Mouse (Mus musculus): ENCODE results near the gene Alg9. TPM values are rescaled to one million over a fixed set of nuclear protein-coding genes. Genes with fewer than 3 reads are reported as not detected.

Gene Alg9
- polyA plus RNA-seq, 1 experiment from 2014 or later, result 46.3 TPM

DNA sequence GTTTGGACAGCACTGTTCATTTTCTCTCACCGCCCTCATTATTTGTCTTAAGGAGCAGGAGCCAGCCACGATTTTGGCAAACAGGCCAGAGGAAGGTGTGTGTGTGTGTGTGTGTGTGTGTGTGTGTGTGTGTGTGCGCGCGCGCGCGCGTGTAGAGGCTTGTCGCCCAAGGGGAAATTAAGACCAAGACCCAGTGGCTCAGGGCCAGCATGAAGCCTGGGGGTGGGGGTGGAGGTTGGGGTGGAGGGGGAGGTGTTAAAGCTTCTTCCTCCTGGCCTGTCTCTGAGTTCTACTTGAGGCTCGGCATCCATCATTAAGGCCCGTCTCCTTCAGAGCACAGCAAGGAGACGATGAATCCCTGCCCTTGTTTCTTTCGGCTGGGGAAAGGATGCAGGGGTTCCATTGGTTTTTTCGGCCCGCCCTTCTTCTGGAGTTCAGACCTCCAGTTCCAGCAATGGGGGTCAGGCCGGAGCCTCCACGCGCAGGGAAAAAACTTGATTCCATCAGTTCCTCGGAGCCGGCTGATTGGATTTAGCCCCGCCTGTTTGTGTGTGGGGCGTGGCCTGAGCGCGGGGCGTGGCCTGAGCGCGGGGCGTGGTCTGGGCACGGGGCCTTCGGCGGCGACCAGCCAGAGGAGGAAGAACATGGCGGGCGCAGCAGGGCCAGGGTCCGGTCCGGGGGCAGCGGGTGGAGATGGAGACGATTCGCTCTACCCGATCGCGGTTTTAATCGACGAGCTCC, 81.7 kb downstream of the Alg9 start:
- H3K27me3 ChIP-seq (ENCODE audit: control insufficient read depth, insufficient read depth, low read length), result no peaks in the 10 kb centered on the region
- peak overlapping the region; percentile 60 for H3K4me2 ChIP-seq (ENCODE audit: low read depth)
- DNase-seq (ENCODE audit: low spot score) (peak; percentile 94), ATAC-seq (ENCODE audit: insufficient read depth, low FRiP score, low TSS enrichment) (peak; percentile 90)
- peak overlapping the region; percentile 85 for H3K9ac ChIP-seq (ENCODE audit: low read length)
- WGBS, result 1% methylated on average over 45 of the region's 45 CpGs
- peaks cover 10% of the 10 kb centered on the region for H3K4me1 ChIP-seq (ENCODE audit: control insufficient read depth, insufficient read depth, low read length)
- 0 out of 2 replicates have a peak overlapping the region, but pooled peaks have one; percentile 39 for H3K27ac ChIP-seq (ENCODE audit: low read depth, low read length)
- no peaks in the 10 kb centered on the region for H3K9me3 ChIP-seq (ENCODE audit: control insufficient read depth, low read length)
- 0 out of 2 replicates have a peak, but pooled peaks cover 2% of the 10 kb centered on the region for H3K36me3 ChIP-seq (ENCODE audit: control insufficient read depth, insufficient read depth, low read length)
- H3K4me3 ChIP-seq (ENCODE audit: low read depth, low read length), result peak overlapping the region; percentile 96

DNA sequence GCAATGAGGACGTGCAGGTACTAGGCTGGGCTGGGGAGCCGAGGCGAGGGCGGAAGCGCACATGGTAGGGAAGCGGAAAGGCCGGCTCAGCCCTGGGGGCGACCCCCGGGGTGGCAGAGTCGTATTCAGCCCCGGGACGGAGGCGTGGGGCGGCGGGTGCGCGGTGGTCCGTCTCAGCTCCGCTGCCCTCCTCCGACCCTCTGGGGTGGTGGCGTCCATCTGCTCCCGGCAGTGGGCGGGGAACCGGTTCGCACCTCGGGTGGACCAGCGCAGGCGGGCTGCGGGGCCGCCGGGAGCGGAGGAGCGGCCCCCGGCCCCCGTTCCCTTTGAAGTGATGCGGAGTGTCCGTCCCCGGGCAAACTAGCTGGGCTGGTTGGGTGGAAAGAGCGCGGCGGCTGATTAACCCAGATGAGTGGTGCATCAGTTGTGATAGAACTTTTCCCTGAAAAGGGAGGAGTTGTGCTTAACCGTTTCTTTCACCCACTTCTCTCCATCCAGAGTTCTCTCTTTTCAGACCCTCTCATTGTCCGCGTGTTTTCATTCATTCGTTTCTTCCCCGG, 82.3 kb downstream of the Alg9 start:
- Histone ChIP-seq H3K4me2 (ENCODE audit: low read depth) (peak overlapping the region; percentile 60), H3K9me3 (ENCODE audit: control insufficient read depth, low read length) (no peaks in the 10 kb centered on the region), H3K4me1 (ENCODE audit: control insufficient read depth, insufficient read depth, low read length) (peaks cover 10% of the 10 kb centered on the region), H3K4me3 (ENCODE audit: low read depth, low read length) (peak overlapping the region; percentile 96), H3K27me3 (ENCODE audit: control insufficient read depth, insufficient read depth, low read length) (no peaks in the 10 kb centered on the region), H3K27ac (ENCODE audit: low read depth, low read length) (no peak overlapping the region), H3K9ac (ENCODE audit: low read length) (peak overlapping the region; percentile 85), H3K36me3 (ENCODE audit: control insufficient read depth, insufficient read depth, low read length) (peaks cover 9% of the 10 kb centered on the region; the same call in 1 of the 2 replicates)
- DNase-seq (ENCODE audit: low spot score), result no peak
- peak; percentile 80 for ATAC-seq (ENCODE audit: insufficient read depth, low FRiP score, low TSS enrichment)
- under 1% methylated on average over 46 of the region's 46 CpGs for WGBS

DNA sequence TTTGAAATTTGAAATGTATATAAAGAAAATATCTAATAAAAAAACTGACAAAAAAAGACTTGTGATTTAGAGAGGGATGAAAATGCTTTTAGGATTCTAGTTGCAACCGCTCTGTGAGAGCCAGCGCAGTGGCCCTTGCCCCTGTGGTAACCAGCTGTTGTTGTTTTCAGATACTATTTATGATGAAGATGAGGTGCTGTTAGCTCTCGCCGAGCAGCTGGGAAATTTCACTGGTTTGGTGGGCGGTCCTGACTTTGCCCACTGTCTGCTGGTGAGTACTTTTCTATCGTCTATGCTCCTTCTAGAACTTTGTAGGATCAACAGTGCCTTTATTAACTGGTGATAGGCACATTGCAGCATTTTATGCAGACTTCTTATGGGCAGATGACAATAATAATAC, 83.9 kb downstream of the Alg9 start:
- WGBS, result 90% methylated on average over 6 of the region's 6 CpGs
- peaks cover 13% of the 10 kb centered on the region for H3K36me3 ChIP-seq (ENCODE audit: control insufficient read depth, insufficient read depth, low read length)

DNA sequence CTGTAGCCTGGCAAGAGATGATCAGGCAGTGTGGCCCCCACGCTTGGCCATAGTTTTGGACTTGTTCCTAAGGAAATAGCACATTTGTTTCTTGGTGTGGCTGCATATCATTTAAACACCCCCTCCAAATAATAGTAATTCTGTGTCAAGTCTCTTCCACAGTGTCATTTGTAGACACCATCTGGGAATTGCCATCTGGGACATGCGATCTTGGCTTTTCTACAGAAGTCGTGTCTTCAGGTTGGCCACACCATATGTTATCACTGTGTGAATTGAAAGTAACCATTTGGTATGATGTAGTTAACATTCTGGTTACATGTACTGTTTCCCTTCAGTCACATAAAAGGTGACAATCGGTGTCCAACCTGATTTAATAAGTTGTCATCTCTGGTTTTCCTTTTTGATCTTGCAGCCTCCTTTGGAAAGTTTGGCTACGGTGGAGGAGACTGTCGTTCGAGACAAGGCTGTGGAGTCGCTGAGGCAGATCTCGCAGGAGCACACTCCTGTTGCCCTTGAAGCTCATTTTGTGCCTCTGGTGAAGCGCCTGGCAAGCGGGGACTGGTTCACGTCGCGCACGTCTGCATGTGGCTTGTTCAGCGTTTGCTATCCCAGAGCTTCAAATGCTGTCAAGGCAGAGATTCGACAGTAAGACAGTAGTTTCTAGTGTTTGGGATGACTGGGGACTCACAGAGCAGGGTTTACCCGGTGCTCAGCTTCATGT, 86.5 kb downstream of the Alg9 start:
- no peaks in the 10 kb centered on the region for H3K9me3 ChIP-seq (ENCODE audit: control insufficient read depth, low read length)
- DNase-seq (ENCODE audit: low spot score), result no peak
- H3K4me2 ChIP-seq (ENCODE audit: low read depth), result no peak overlapping the region
- no peak overlapping the region for H3K9ac ChIP-seq (ENCODE audit: low read length)
- H3K27ac ChIP-seq (ENCODE audit: low read depth, low read length), result no peak overlapping the region
- no peaks in the 10 kb centered on the region for H3K27me3 ChIP-seq (ENCODE audit: control insufficient read depth, insufficient read depth, low read length)
- ATAC-seq (ENCODE audit: insufficient read depth, low FRiP score, low TSS enrichment), result no peak
- no peak overlapping the region for H3K4me3 ChIP-seq (ENCODE audit: low read depth, low read length)
- peaks cover 16% of the 10 kb centered on the region for H3K36me3 ChIP-seq (ENCODE audit: control insufficient read depth, insufficient read depth, low read length)
- peaks cover 6% of the 10 kb centered on the region; the same call in 1 of the 2 replicates for H3K4me1 ChIP-seq (ENCODE audit: control insufficient read depth, insufficient read depth, low read length)
- 95% methylated on average over 18 of the region's 18 CpGs for whole genome bisulfite sequencing

More for the DNA sequence above, 83.9 kb downstream of the Alg9 start:
- Histone ChIP-seq H3K27me3 (ENCODE audit: control insufficient read depth, insufficient read depth, low read length) (no peaks in the 10 kb centered on the region), H3K4me3 (ENCODE audit: low read depth, low read length) (no peak overlapping the region), H3K4me1 (ENCODE audit: control insufficient read depth, insufficient read depth, low read length) (peaks cover 10% of the 10 kb centered on the region), H3K4me2 (ENCODE audit: low read depth) (no peak overlapping the region), H3K9me3 (ENCODE audit: control insufficient read depth, low read length) (no peaks in the 10 kb centered on the region), H3K9ac (ENCODE audit: low read length) (no peak overlapping the region), H3K27ac (ENCODE audit: low read depth, low read length) (no peak overlapping the region)
- DNase-seq (ENCODE audit: low spot score), result no peak
- no peak for ATAC-seq (ENCODE audit: insufficient read depth, low FRiP score, low TSS enrichment)

DNA sequence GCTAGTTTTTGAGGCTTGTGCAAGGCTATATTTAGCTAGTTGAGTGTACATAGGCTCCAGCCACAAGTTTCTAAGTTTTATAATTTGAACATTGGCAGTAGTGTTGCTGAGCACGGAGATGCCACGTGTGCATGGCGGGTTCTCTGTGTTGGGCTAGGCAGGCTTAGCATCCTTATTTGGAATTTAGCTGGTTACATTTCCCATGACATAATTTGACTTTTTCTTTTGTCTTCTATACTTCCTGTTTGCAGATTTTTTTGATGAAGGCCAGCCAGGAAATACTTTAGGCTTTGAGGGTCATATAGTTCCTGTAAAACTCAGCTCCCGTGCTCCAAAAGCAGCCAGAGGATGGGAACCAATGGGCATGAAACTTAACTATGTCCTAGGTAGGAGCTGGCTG, 89.0 kb downstream of the Alg9 start:
- H3K27me3 ChIP-seq (ENCODE audit: control insufficient read depth, insufficient read depth, low read length), result no peaks in the 10 kb centered on the region
- no peaks in the 10 kb centered on the region for H3K4me1 ChIP-seq (ENCODE audit: control insufficient read depth, insufficient read depth, low read length)
- no peak overlapping the region for H3K9ac ChIP-seq (ENCODE audit: low read length)
- WGBS, result 92% methylated on average over 4 of the region's 4 CpGs
- H3K9me3 ChIP-seq (ENCODE audit: control insufficient read depth, low read length), result no peaks in the 10 kb centered on the region
- ATAC-seq (ENCODE audit: insufficient read depth, low FRiP score, low TSS enrichment) (no peak), DNase-seq (ENCODE audit: low spot score) (no peak)
- no peak overlapping the region for H3K4me3 ChIP-seq (ENCODE audit: low read depth, low read length)
- no peak overlapping the region for H3K27ac ChIP-seq (ENCODE audit: low read depth, low read length)
- no peak overlapping the region for H3K4me2 ChIP-seq (ENCODE audit: low read depth)
- H3K36me3 ChIP-seq (ENCODE audit: control insufficient read depth, insufficient read depth, low read length), result peaks cover 29% of the 10 kb centered on the region

- ATAC-seq (ENCODE audit: insufficient read depth, low FRiP score, low TSS enrichment) (no peak), DNase-seq (ENCODE audit: low spot score) (no peak)
- no peak overlapping the region for H3K4me3 ChIP-seq (ENCODE audit: low read depth, low read length)
- H3K27me3 ChIP-seq (ENCODE audit: control insufficient read depth, insufficient read depth, low read length), result no peaks in the 10 kb centered on the region
- H3K36me3 ChIP-seq (ENCODE audit: control insufficient read depth, insufficient read depth, low read length), result peaks cover 29% of the 10 kb centered on the region
- H3K4me2 ChIP-seq (ENCODE audit: low read depth), result no peak overlapping the region
- H3K9ac ChIP-seq (ENCODE audit: low read length), result no peak overlapping the region
- H3K9me3 ChIP-seq (ENCODE audit: control insufficient read depth, low read length), result no peaks in the 10 kb centered on the region
- WGBS, result 94% methylated on average over 5 of the region's 5 CpGs
- H3K27ac ChIP-seq (ENCODE audit: low read depth, low read length), result no peak overlapping the region
- H3K4me1 ChIP-seq (ENCODE audit: control insufficient read depth, insufficient read depth, low read length), result no peaks in the 10 kb centered on the region
These were observed 90.1 kb downstream of the Alg9 start for GRCm38 (mm10) chr9:50864877-50865276.

DNA sequence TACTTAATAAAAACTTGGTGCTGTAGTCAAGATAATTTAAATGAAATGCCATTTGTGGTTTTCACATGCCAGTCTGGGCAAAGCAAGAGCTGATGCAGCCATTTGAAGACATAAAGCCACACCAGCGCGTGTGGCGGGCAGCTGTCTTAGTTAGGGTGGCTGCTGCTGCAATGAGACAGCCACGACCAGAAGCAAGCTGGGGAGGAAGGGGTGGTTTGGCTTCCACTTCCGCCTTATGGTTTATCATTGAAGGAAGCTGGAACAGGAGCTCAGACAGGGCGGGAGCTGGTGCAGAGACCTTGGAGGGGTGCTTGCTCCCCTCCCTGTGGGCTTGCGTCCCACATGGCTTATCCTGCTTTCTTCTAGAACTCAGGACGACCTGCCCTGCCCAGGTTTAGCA, 91.0 kb downstream of the Alg9 start:
- Histone ChIP-seq H3K4me1 (ENCODE audit: control insufficient read depth, insufficient read depth, low read length) (no peaks in the 10 kb centered on the region), H3K4me2 (ENCODE audit: low read depth) (no peak overlapping the region), H3K9ac (ENCODE audit: low read length) (no peak overlapping the region), H3K27ac (ENCODE audit: low read depth, low read length) (no peak overlapping the region), H3K27me3 (ENCODE audit: control insufficient read depth, insufficient read depth, low read length) (no peaks in the 10 kb centered on the region), H3K9me3 (ENCODE audit: control insufficient read depth, low read length) (no peaks in the 10 kb centered on the region), H3K4me3 (ENCODE audit: low read depth, low read length) (no peak overlapping the region), H3K36me3 (ENCODE audit: control insufficient read depth, insufficient read depth, low read length) (peaks cover 27% of the 10 kb centered on the region)
- 83% methylated on average over 8 of the region's 8 CpGs for WGBS
- no peak for ATAC-seq (ENCODE audit: insufficient read depth, low FRiP score, low TSS enrichment)
- no peak for DNase-seq (ENCODE audit: low spot score)

GRCm38 (mm10) chr9:50867015-50867414, 92.2 kb downstream of the Alg9 start:
- no peak for ATAC-seq (ENCODE audit: insufficient read depth, low FRiP score, low TSS enrichment)
- 97% methylated on average over 6 of the region's 6 CpGs for WGBS
- no peak overlapping the region for H3K4me3 ChIP-seq (ENCODE audit: low read depth, low read length)
- DNase-seq (ENCODE audit: low spot score), result no peak
- H3K4me2 ChIP-seq (ENCODE audit: low read depth), result no peak overlapping the region
- no peak overlapping the region for H3K9ac ChIP-seq (ENCODE audit: low read length)
- no peak overlapping the region for H3K27ac ChIP-seq (ENCODE audit: low read depth, low read length)
- no peaks in the 10 kb centered on the region for H3K4me1 ChIP-seq (ENCODE audit: control insufficient read depth, insufficient read depth, low read length)
- H3K36me3 ChIP-seq (ENCODE audit: control insufficient read depth, insufficient read depth, low read length), result peaks cover 25% of the 10 kb centered on the region
- H3K27me3 ChIP-seq (ENCODE audit: control insufficient read depth, insufficient read depth, low read length), result no peaks in the 10 kb centered on the region
- no peaks in the 10 kb centered on the region for H3K9me3 ChIP-seq (ENCODE audit: control insufficient read depth, low read length)

Measured in neural tube, embryonic 11.5 days (tissue).